Mouse (Mus musculus): ENCODE data around the gene Nanp.
A peak's percentile ranks its signal among the peaks of the same experiment; 100 is the strongest.

Nanp gene

DNA sequence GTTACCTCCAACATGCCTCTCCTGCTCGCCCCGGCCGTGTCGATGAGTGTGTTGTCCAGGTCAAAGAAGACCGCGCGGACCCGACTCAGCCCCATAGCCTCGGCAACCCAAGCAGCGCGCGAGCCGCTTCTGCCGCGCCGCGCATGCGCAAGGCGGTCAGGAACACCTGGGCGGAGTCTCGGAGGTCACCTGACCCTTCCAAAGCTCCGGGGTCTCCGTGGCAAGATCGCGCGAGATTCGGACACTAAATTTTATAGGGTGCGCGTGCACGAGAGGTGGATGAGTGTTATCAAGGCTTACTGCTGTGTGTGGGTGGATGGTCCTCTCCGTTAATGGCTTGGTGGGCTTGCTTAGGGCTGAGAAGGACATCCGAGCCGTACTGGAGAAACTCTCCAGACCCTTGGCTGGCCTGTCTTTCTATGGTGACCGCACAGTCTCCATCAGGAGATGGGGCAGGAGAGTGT lies at the start of gene Nanp, which contains the start of gene Ninl:
TSS of gene Nanp (minus strand) at position 167 of the 464 bp plus-strand sequence.
TSS of gene Ninl (minus strand) at position 151 of the 464 bp plus-strand sequence.
- DNase-seq, result peak; percentile 91

DNA sequence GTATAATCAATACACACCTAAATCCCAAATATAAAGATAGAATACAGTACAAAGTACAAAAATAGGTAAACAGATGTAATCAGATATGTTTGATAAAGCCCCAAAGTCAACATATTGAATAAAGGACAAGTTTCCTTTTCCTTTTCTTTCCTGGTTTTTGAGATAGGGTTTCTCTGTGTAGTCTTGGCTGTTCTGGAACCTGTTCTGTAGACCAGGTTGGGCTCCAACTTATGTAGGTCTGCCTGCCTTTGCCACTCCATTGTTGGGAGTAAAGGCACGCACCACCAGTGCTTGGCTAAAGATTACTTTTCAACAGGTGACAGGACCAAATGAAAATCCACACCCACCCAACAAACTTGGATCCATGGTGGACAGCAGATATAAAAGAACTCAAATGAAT lies 17.4 kb upstream of the Nanp start:
- DNase-seq, result no peak

DNA sequence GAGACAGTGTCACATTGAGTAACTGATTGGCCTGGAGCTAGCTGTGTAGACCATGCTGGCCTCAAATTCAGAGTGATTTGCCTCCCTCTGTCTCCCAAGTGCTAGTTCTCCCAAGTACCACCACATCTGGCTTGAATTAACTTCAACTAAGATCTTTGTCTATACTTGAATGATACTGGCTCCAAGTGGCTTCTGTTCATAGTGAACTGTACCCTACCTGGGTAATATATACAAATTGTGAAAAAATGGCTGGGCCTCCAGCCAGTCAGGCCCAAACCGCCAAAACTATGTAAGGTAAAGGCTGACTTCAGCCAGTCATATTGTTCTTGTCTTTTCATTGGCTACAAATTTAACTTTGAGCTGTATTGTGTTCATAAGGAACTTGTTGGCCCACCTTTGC lies 1.2 kb upstream of the Nanp start:
- no peak for DNase-seq

DNA sequence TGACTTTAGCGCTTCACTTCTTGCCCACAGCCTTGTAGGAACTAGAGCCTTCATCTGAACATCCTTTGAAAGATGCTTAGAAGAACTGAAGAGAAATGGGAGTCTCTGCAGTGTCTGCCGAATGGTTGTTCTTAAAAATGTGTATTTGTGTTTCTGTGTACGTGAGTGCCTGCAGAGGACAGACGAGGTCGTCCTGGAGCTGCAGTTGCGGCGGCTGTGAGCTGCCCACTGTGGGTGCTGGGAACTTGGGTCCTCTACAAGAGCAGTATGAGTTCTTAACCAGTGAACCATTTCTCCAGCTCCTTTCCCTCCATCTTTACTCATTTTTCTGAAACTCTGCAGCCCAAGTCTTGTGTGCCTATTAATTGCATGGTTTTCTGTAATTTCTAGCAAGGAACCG lies 528 bp upstream of the Nanp start:
- no peak for DNase-seq

DNA sequence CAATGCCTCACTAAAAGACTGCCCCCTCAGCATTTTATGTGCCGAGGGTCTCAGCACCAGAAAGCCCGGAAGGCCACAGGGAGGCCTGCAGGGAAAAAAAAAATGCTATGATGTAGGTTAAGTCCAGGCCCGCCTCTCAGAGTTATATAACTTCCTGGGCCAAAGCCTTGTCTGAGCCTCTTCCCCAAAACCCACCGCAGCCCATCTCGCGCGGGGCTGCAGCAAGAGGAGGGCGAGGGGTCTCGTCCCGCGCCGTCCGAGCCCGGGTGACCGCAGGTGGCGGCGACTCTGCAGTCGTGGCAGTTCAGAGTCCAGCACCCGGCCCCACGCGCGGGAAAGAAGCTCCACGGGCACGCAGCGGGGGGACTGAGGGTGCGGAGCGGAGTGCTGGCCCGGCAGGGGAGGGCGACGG lies 381 bp downstream of the Nanp start:
- no peak for DNase-seq

DNA sequence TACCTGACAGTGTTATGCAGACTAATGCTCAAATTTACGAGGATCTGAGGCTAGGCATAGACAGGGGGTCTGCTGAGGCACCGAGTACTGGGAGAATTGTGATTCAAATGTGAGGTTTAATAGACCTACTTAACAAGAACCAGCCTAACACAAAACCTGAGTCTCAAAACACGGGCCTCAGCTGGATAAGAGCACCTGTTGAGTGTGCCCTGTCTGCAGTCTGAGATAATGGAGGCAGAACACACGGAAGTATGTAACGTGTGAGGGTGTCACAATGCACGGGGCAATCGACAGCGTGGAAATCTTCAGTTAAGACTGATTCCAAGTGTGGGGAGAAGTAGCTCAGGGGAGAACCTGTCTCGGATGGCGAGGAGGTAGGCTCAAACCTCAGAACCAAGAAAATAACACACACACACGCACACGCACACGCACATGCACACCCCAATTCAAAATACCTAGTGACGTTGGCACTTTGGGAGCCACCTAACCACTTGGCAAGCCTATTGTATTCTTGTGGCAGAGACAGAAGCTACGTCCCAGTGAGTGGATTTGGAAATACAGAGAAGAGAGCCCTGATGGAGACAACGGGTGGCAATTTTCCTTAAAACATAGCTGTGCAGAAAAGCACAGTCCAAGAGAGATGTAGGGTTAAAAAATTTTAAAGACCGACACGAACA lies 1.2 kb downstream of the Nanp start:
- no peak for DNase-seq

DNA sequence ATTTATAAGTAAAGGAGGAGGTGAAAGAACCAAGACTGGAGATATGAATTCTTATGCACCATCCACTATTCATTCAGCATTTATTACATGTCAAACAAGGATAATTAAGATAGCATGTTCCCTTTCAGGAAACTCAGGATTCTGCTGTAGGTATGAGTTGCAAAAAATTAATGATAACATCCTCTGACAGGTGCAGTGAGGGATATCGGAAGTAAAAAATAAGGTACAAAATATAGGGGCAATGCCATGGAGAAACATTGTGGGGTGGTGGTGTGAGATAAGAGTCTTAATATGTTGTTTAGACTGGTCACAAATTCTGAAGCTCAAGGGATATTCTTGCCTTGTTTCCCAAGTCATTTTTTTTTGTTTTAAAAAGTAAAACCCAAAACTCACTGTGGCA lies 1.9 kb downstream of the Nanp start:
- no peak for DNase-seq

DNA sequence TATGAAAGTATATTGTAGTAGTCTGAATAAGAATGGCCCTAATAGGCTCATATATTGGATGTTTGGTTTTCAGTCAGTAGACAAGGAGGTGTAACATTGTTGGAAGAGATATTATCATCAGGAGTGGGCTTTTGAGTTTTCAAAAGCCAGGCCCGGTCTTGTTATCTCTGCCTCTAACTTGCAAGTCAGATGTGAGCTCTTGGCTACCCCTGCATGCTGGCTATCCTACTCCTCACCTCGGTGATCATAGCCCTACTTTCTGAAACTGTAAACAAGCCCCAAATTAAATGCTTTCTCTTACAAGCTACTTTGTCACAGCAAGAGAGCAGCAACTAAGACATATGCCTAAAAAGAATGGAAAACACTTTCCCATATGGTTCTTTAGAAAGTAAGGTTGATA lies 2.5 kb downstream of the Nanp start:
- DNase-seq, result no peak

DNA sequence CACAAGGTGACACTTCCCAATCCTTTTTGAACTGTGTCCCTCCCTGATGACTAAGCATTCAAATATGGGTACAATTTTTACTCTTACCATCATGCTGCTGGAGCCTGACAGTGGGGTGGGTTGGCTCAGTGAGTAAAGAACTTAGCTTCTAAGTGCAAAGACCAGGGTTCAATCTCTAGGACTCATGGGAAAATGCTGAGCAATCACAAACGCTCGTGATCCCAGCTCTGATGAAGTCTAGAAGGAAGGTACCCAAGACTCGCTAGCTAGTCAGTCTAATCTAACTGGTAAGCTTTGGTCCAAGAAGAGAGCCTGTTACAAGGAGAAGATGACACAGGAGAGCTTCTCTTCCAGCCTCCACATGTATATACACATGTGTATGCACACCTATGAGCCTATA lies 4.8 kb downstream of the Nanp start:
- DNase-seq, result no peak

DNA sequence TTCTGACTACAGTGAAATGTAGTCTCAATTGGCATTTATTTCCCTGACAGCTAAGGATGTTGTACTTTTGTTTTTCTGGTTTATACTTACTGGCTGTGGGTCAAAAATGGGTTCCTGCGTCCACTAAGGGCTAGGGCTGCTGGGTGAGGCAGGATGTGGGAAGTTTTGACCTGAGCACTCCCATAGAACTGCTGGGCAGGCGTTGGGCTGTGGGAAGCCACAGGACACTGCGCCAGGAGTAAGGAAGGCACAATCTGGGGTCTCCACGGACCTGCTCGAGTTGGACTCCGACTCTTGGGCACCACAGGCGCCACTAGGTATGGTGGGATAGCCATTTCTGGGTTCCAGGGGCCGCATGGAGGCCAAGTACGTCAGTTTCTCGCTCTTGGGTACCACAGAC lies 18.0 kb downstream of the Nanp start:
- no peak for DNase-seq

DNA sequence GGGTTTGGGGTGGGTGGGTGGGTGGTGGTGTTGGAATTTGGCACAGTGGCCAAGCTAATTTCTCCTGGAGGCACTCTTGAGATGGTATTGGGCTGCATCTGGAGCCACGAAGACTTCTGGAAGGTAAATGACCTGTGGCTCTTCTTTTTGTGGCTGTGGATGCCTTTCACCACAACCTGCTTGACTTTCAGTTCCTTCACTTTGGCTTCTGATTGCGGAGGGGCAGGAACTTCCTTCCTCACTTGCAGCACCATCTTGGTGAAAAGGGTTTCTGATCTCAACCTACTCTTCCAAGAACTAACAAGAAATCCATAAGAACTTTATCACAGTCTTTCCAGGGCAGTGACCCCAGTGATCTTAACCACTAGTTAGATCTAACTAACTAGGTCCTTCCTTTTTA lies 23.9 kb downstream of the Nanp start:
- no peak for DNase-seq

DNA sequence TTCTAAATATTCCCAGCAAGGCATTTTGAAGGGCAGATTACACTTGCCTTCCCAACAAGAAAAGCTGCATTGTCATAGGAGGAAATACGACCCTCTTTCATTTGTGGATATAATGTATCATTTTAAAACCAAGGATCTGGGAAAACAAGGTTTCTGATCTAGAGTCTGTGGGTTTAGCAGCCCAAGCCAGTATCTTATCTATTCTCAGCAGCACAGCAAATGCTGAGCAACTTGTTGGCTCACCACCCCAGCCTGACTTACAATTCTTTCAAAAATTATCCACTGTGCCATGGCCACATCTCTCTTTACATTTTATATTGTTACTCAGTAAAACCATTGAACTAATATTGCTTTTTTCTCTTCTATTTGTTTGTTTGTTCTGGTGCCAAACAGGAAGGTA lies 27.9 kb downstream of the Nanp start:
- no peak for DNase-seq

DNA sequence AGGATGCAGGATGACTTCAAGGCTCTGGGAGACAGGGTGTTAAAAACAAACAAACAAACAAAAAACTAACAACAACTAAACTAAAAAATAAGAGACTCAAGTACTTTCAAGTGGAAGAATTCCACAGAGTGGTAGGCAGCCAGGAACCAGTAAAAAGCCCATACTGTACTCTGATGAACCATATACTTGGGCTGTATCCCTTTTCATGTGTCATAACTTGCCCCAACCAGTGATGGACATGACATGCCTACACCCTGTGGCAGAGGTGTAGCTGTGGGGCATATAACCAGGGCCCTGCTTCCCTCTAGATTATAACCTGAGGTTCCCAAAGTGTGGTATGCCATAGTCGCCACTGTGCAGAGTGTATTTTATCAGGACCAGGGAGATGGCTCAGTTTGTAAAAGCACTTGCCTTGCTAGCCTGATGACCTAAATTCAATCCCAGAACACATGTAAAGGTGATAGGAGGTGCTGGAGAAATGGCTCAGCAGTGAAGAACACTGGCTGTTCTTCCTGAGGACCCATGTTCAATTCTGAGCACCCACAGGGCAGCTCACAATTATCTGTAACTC lies 29.6 kb downstream of the Nanp start:
- no peak for DNase-seq

DNA sequence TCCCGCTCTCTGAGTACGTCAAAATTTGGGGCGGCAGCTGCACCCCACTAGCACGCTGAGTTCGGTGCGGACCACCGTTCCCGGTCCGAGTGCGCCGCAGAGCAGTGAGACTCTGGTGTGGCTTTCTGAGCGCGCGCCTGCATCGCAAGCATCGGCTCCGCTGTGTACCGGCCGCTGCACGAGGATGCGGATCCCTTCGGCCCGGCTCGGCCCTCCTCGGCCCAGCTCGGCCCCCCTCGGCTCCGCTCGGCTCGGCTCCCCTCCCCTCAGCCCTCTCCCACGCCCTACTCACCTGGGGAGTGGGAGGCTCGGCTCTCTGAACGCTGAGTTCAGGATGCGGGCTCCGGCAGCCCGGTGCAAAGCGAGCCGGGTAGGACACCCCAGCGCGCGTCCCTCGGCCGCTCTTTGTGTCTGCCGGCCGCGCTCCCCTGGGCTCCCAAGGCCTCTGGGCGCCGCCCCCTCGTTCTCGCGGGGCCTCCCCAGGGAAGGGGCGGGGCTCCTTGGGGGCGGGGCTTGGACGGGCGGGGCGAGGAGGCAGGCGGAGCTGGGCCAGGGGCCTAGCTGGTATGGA lies 30.2 kb downstream of the Nanp start:
- peak; percentile 82 for DNase-seq

DNA sequence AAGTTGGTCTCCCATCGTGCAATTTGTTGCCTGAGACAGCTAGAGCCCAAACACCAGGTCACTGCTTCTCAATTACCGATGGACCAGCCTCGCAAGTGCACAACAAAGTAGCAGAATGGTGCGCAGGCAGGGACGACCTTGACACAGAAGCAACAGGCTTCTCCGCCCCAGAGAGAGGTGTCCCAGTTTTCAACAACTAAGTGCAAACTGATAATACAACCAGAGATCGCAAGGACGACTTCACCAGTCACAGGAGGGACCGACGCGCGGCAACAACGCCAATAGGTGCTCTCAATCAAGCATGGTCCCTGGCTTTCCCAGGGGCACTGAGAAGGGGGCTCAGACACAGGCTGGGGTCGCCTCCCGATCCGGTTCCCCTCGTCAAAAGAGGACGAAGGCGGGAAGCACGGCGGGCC lies 30.7 kb downstream of the Nanp start:
- DNase-seq, result peak; percentile 13

DNA sequence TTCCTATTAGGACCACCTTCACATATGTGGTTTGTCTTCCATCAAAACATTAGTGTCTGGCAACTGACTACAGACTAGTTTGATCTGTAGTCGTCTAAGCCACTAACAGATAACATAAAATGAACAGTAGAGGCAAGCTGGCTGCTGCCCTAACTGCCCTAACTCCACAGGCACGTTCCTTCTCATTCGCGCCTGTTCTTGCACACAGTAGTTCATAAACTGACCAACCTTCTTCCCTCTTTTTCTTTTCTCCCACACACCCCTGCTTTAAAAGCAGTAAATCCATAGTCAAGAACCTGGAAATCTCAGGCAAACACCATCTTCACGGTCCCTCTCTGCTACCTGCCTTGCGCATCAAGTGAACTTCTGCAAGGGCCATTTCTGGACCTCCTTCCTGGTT lies 31.2 kb downstream of the Nanp start:
- DNase-seq, result no peak

DNA sequence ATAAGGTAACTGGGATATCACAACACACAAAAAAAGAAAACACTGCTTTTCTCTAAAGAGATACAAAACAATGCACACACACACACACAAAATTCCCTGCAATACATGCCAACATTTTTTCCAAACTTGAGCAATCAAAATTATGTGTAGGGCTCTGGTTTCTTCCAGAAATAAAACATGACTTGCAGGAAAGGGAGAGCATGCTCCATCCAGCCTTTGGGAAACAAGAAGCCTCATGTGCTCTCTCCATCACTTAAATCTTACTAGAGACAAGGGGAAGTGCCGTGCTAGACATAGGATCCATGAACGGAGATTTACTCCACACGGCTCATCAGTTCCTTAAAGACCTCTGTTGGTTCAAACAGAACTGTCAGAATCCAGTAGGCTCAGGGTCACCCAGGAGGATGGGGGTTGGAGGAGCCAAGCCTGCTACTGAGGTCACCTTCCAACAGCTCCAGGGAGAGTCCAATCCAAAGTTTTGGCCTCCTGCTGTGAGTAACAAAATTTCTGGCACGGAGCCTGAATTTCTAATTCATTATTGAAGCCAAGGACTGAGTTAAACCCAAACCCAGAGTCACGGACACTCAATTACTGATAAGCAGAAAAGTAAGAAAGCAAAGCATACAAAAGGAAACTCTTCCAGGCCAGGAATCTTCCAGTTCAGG lies 32.8 kb downstream of the Nanp start:
- DNase-seq, result no peak

DNA sequence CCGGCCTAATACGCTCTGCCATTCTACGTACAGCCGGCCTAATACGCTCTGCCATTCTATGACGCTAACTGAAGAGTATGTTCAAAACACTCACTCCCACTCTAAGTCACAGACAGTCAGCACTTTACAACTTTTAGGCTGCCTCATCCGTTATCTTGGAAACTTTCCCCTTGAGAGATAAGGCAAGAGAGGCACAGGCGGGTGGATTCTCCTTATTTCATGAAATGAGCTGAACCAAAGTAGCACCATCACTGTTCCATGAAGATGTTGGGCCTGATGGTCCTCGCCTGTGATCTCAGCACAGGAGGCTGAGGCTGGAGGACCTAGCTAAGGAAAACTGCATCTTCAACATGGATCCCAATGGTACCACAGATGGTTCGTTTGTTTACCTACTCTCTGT lies 34.8 kb downstream of the Nanp start:
- DNase-seq, result no peak

DNA sequence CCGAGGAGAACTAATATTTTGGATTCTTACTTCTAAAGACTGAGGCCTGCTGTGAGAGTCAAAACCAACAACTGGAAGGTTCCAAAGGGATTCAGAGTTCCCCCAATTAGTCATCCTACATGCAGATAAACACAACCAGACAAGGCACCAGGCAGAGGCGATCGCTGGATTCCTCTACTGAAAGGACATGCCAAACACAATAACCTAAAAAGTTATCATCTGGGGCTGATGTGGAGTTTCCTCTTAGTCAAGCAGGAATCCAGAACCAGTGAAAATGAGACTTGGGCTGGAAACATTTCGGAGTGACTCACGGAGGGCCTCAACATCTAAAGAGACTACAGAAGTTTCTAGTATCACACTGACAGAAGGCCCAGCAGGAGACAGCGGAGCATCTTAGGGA lies 35.4 kb downstream of the Nanp start:
- no peak for DNase-seq

DNA sequence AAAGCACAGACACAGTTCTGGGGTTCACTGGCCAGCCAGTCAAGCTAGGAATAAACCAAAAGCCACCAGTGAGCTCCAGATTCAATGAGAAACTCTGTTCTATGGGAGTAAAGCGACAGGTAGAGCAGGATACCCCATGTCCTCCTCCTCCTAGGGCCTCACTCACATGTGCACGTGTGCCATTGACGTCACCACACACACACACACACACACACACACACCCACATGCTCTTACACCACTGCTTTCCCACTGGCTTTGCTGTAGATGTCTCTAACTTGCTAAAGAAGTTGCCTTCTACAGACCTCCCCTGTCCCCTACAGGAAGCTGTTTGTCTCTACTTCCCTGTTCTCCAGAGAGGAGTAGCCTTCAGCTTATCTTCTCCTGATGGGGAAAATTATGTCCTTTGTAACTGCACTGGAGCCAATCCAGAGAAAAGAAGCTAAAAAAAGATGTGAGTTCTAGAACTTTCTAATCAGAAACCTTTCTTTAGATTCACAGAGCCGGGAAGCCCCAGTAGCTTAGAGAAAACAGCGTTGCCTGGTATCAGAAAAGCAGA lies 37.5 kb downstream of the Nanp start:
- no peak for DNase-seq

DNA sequence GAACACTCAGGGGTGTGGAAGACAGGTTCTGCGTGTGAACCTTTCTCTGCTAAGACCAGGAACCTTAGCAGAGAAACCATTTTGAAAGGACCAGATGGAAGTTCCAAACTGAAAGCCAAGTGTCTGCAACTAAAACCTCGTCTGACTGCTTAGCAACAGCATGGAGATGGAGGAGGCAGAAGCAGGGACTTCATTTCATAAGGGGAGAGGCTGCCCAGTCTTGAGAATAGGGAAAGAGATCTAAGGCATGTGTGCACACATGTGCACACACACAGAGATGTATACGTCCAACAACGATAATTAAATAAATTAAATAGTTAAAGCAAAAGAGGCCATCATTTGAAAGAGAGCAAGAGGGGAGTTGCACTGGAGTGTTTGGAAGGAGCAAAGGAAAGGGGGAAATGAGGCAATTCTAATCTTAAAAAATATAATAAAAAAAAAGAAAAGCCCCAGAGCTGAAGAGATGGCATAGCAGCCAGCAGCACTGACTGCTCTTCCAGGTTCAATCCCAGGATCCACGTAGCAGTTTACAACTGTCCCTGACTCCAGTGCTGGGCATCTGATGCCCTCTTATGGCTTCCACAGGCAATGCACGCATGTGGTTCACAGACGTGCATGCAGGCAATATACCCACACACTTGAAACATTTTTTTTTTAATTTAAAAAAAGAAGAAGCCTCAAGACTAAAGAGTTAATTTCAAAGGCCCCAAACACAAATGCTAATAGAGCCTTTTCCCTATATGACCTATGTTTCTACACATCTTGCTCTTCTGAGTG lies 38.6 kb downstream of the Nanp start:
- DNase-seq, result peak; percentile 52

DNA sequence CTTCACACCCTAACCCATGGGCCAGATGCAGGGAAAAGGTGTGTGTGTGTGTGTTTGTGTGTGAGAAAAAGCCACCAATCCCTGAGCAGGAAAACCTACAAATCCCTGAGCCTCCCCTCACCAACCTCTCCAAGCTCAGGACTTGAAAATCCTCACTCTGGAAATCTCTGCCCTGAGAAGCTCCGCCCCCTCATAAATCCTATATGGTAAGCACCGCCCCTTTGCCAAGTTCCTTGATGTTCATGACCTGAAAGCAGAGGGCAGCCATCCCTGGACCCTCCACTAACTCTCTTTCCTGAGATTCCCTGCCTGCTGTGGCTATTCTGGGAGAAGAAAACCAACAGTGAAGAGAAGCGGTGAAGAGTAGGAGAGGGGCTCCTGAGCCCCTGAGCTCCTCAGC lies 40.2 kb downstream of the Nanp start:
- DNase-seq, result no peak

DNA sequence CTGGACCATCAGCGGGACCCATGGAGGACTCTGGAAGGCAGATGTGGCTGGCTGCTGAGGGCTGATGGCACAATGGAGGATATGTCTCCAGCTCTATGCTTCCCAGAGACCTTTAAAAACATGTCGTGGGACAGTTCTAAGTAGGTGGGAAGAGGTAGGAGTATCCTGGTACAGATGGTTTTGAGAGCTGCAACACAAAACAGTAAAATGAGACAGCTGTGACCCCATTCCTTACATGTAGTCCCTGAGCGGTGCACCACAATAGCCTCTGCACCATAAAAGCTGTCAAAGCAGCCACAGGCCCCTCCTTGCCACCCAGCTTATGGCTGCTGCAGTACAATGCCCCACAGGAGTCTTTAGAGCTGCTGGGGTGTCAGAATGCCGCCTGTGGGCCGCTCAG lies 41.6 kb downstream of the Nanp start:
- DNase-seq, result no peak

Data from right cerebral cortex, postnatal 25 days (tissue).